Mouse (Mus musculus) liver, embryonic 14.5 days (tissue): ENCODE results near the gene Cntn1.

Experiments used
- CTCF ChIP-seq: IDR thresholded peaks from 2 replicates; pipeline ENCODE4 v1.5.1; 2016; ENCODE audit warnings: antibody characterized with exemption, low read depth, control low read depth
- EP300 ChIP-seq: IDR thresholded peaks from 2 replicates; pipeline ENCODE4 v1.6.1; 2016; ENCODE audit warnings: antibody characterized with exemption, low read depth

DNA sequence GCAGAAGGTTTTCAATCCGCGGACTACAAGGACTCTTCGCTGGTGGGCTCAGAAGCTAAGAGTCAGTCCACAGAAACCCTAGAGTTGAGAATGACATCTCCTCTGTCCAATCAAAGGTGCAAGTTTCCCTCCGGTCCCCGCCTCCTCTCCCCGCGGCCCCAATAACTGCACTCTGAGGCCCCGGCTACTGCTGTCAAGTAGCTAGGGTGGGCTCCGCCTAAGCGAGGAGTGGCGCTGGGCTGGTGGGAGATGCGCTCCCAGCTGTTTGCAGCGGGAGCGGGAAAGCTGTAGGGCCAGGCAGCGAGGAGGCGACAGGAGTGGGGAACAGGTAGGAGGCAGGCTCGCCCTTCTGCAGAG is at the start of gene Cntn1:
- TF ChIP-seq CTCF (no peak), EP300 (no peak)
